Mouse (Mus musculus): ENCODE measurements at regions not wholly inside any gene's neighbourhood (a gene's known extent, or its start where the extent isn't known, plus 50 kb on each side); places are given as distances from the start of the nearest gene placed in this dataset.

GRCm38 (mm10) chr2:106083001-106083400, 79.7 kb upstream of the Dnajc24 start:
- no peak for DNase-seq

GRCm38 (mm10) chr2:106081951-106082350, 78.6 kb upstream of the Dnajc24 start:
- DNase-seq, result peak; percentile 11

GRCm38 (mm10) chr2:106080626-106081025, 77.3 kb upstream of the Dnajc24 start:
- no peak for DNase-seq

GRCm38 (mm10) chr2:106078591-106078990, 75.2 kb upstream of the Dnajc24 start:
- no peak for DNase-seq

GRCm38 (mm10) chr2:106074441-106074840, 71.1 kb upstream of the Dnajc24 start:
- no peak for DNase-seq

- no peak for DNase-seq
Measured at GRCm38 (mm10) chr2:106064316-106064715, 61.0 kb upstream of the Dnajc24 start.

Data from kidney, adult 11 months (tissue).